Mouse (Mus musculus) ovary, adult 18-20 months (tissue): ENCODE data around the gene Rplp2.
A peak's percentile ranks its signal among the peaks of the same experiment; 100 is the strongest.
"Not testable (repeated sequence)": the region's sequence is repeated elsewhere in the genome, so short reads cannot be mapped to it uniquely, and the experiment has no call there.

Experiments
- DNase-seq: peaks from one replicate; pipeline ENCODE4 v3.0.0; 2022; ENCODE audit warnings: low spot score, mixed read lengths

Rplp2 gene

DNA sequence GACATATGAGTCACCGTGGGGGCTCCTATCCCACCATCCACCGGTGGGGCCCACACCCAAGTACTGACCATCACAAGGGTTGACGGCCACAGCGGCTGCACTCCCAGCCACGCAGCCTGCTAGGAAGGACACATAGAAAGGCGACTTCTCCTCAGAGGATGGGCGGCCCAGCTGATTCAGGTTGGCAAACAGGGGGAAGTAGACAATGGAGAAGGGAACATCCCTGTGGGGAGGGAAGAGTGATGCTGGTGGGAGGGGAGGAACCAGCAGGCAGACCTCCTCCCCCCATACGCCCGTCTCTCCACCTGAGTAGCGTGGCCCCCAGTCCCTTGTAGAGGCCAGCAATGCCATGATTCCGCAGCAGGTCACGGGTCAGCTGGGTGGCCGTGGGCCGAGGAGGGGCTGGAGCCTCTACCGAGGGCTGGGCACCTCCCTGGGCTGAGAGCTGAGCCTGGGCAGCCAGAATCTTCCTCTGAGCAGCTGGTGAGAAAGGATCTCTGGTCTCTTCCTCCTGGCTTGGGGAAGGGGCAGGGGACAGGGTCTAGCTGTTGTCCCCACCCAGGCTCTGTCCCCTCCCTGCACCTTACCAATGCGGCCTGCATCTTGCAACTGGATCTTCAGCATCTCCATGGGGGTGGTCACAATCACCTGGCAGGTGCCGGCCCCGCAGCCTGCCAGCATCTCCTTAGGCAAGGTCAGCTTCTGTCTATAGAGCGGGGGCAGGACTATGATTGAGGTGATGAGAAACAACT lies 15.6 kb upstream of the Rplp2 start:
- no peak for DNase-seq

DNA sequence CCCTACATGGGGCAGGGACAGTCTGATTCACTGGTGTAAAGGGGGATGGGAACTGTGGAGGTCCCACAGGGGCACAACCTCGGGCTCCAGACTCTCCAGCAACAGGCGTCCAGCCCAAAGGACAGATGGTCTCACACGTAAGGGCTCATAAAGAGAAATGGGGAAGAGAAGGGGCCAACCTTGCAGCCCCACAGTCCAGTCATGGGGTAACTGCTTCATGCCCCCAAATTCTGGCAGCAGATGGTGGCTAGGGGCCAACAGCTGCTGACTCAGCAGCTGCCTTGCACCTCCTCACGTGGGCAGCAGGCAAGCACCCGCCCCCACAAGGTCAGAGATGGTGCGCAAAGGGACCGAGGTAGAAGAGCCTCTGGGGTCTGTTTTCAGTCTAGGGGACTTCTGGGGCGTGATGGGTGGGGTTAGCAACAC lies 15.0 kb upstream of the Rplp2 start:
- DNase-seq = no peak

DNA sequence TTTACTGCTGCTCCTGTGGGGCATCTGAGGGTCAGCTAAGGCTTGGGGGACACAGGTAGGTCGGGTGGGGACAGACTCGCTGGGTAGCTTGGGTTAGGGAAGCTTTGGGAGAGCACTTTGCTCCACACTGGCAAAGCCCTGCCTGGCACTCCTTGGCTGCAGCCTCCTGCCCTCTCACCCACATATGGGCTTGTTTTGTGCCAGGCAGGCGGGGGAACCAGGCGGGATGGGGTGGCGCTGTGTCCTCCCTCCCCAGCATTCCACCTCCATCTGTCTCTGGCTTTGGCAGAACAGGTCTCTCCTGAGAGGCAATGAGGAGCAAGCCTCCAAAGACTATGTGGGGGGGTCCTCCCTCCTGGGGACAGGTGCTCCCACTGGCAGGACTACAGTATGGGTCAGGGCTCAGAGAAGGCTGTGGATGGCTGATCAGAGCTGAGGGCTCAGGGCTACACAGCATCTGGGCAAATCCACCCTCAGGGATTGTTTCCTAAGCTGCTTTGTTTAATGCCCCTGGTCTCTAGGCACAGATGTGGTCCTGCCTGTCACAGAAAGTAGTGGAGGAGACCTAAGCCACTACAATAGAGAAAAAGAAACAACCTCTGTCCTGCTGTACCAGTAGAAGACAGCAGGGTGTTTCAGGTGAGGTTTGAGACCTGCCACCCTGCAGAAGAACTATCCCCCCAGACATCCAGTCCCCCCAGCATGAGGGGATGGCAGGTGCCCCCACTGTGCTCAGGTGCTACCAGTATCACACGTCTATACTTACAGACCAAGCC lies 14.2 kb upstream of the Rplp2 start:
- DNase-seq = peak; percentile 77

DNA sequence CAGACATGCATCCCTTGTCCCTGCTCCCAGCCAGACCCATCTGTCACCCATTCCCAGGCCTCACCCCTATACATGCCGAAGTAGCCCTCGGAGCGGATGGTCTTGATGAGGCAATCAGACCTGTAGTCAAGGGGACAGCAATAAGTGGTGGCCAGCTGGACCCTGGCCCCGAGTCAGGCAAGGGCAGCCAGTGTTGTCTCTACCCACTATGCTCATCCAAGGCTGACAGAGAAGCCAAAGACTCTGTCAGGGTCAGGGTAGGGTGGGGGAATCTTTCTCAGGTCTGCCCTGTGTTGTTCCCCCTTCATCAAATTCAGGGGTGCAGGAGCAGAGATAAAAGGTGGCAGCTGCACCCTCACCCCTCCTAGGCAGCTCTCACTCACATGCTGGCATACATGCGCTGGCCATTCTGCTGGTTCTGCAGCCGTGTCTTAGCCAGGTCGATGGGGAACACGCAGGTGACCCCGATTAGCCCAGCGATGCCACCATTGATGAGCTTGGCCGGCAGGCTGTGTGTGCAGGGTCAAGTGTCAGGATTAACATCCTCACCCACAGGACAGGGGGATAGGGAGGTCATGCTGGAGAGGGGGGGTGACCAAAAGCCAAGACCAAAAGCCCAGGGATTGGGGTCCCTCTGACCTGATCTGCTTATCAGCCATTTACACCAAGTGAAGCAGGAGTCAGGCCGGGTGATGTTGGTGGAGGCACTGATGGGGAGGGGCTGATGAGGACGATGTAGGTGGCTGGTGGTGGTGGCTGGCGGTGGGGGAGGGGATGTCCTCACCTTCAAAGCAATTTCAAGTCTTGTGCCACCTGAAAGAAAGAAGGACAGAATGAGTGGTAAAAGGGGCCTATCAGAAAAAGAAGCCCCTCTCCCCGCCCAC lies 13.4 kb upstream of the Rplp2 start:
- no peak for DNase-seq

DNA sequence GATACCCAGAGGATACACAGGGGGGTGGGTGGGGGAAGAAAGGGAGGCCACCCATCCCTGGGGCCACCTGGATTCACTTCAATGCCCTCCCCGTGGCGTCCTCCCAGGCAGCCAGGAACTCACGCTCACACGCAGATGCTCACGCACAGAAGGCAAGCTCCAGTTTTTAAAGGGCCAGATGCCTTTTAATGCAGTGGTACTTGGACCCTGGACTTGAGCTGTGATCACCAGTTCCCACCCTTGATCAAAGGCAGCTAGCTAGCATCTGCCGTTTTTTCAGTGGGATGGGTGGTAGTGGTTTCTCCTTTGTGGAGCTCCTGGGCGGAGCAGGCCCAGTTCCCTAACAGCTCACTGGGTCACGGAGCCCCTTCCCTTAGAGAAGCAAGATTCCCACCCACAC lies 12.7 kb upstream of the Rplp2 start:
- DNase-seq = no peak

DNA sequence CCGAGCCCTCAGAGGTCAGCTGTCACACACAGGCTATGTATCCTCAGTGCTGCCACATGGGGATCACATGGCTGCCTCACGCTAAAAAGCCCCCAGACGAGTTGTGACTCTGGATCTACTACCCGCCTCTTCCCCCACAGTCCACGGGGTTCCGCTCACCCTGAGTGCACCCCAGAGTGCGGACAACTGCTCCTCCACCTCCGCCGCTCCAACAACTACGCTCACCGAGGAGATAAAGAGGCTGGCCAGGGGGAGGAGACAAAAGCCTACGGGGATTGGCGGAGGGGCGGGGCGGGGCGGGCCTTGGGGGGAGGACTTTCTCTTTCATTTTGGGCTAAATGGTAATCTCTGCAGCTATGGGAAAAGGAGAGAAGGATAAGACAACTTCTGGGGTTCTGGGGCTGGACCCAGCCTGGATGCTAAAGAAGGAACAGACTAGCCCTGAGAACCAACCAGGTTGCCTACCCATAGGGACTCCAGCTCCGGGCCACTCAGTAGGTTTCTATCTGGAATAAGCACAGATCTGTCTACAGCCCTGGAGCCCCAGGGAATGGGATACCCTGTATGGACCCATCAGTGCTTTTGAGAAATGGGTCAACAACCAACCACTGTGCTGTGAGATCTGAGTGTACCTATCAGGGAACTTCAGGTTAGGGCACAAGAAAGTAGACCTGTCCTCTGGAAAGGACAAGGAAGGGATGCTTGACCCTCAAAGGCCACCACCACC lies 11.9 kb upstream of the Rplp2 start:
- no peak for DNase-seq

DNA sequence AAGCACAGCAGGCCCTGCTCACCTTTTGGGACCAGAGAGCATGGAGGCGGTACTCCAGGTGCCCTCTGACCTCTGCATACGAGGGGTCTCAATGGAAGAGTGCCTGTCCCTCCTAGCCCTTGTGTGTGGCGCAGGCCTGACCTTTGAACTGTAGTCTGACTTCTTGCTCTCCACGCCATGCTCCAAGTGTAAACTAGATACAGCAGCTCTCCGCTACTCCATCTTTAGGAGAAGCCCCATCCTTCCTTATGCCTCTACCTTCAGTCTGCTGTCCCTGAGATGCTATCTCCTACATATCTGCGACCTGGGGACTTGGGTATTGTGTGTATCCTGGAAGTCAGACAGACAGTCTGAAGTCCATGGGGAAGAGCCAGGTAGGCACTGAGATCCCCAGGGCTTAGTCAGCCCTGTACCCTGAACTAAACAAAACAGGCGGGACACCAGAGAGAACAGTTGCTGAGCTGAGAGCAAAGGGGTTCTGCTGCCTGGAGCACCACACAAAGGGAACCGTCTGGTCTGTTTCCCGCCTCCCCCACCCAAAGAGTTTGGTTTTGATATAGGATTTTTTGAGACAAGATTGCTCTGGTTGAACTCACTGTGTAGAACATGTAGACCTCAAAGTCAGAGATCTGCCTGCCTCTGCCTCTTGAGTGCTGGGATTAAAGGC lies 11.2 kb upstream of the Rplp2 start:
- DNase-seq = no peak

DNA sequence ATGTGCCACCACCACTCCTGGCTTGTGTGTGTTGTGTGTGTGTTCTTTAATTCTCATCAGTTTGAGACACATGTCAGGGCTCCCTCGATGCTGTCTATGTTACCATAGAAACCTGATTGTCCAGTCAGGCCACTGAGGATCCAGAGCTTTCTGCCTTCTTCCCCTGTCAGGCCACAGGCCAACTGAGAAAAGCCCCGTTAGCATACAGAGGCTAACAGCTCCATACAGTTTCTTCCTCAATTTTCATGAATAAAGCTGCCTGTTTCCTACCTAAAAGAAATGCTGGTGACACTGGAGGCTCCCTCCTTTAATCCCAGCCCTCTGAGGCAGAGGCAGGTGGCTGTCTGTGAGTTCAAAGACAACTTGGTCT lies 10.7 kb upstream of the Rplp2 start:
- no peak for DNase-seq

DNA sequence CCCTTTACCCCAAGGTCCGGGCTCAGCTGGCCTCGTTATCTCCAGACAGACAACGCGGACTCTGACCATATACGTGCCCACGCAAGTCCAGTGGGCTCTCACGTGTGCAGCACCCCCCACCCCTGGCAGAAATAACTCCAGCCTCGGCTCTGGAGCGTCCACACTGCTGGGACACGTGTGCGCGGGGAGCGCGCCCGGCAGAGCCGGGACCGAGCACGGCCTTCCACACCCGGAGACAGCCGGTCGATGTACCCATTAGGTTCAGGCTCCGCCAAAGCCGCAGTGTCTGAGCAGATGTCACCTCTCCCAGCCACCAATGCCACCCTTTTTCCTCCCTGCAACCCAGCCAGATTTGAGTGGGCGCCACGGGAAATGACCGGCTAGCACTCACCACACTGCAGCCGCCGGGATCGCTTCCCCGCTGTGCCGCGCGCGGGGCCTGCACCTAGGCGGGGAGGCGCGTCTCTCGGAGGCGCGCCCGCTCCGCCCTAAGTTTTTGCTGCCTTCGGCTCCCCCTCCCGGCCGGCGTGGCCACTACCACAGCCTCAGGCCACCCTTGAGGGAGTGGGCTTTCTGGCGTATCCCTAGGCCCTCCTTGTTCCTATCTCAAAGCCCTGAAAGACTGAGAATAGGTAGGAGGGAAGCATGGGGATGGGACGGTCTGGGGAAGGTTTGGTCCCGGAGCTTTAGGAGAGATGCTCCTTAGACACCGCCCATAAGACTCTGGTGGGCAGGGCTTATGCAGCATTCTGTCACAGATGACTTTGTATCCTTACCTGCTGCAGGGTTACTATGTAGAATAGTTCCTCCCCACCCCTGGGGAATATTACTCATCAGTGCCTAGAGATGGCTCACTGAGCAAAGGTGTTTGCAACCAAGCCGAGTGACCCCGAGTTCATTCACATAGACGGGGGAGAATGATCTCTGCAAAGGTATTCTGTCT lies 9.7 kb upstream of the Rplp2 start, which contains the start of gene Slc25a22:
Gene Slc25a22 (minus strand): TSS at position 715 of the 943 bp plus-strand sequence.
- no peak for DNase-seq

DNA sequence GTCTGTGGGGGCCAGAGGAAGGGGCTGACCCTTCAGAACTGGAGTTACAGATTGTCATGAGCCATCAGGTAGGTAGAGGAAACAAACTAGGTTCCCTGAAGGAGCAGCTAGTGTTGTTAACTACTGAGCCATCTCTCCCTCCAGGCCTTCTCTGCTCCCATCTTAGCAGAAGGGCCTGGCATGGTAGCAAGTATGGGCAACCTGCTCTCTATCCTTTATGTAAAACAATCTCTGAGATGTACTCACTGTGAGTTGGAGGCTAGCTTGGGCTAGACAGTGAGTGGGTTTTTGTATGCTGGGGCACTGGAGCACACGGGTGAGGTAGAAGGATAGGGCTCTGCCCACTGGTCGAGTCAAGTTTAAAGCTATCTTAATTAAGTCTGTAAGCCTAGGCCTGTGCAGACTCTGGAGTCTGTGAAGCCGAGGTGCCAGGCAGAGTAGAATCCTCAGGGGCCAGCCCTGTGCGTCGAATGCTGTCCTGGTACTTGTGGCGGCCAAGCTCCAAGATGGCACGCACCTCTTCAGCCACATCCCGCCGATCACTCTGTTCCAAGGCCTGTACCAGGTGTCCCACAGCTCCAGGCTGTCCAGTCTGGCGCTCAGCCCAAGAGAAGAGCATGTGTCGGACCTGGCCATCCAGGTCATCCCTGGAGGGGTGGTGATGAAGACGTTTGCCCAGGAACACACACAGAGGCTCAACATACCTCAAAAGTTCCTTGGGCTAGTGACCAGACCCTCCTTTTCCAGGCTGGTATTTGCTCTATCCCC lies 8.8 kb upstream of the Rplp2 start:
- no peak for DNase-seq

DNA sequence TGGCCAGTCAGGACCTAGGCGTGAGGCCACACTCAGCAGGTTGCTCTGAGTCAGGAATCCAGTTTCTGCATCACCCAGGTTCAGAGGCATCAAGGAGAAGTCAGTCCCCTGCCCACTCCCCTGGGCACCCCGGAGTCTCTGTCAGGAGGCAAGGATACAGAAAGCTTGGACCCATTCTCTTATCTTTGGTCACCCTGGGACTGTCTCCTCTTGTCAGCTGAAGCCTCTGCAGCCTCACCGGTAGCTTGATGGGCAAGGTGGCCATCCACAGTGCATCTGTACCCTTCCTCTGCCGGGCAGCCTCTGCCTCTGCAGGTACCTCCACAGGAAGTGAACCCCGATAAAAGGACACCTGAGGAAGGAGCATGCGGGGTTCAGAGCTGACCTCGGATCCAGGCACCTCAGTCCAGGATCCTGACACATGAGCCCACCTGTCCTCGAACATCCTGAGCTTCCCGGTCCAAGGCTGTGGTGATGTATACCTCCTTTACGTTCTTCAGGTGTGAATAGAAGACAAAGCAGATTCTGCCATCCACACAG lies 8.0 kb upstream of the Rplp2 start:
- no peak for DNase-seq

DNA sequence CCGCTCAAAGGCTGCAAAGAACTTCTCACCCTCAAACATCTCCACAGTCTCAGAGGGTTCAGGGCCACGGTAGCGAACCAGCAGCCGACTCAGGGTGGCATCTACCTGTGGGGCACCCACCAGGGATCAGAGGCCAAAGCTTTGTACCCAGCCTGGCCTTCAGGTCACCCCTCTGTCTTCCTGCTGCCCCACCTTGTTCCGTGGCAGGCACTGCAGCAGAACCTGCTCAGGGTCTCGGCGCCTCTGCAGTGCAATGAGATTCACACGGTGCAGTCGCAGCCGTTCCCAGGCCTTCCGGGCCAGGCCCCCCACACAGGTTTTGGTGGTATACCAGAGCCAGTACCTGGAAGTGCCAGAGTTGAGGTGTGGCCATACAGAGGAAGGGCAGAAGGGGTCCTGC lies 7.4 kb upstream of the Rplp2 start:
- DNase-seq = no peak

DNA sequence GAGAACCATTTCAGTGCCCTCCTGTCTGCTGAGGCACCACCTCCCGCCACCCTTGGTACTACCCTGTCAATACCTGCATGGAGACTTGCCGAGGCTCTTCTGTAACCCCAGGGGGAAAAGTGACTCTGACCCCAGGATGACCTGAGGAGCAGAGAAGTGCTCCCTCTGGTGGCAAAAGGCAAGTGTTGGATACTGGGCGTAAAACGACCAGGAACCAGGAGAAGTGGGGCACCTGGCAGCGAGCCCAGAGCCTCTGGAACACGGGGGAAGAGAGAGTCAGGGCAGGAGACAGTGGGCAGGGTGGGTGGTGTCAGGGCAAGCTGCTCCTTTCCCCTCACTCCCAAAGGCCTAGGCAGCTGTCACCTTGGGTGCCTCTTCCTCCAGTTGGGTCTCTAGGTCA lies 6.6 kb upstream of the Rplp2 start:
- no peak for DNase-seq

DNA sequence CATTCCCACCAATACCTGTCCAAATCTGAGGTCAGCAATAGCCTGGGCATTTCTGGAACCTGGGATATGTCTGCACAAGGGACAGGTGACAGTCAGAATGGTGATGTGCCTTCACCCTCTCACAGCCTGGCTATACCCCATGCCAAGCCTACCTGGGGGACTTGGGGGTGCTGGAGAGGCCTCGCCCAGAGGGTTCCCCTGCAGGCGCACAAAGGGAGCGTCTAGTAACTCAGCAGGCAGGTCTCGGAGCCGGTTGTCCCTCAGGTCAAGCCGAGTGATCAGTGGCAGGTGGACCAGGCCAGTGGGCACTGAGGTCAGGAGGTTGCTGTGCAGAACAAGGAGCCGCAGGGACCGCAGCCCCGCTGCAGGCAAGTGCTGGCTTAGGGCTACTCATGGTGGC lies 5.7 kb upstream of the Rplp2 start:
- no peak for DNase-seq

DNA sequence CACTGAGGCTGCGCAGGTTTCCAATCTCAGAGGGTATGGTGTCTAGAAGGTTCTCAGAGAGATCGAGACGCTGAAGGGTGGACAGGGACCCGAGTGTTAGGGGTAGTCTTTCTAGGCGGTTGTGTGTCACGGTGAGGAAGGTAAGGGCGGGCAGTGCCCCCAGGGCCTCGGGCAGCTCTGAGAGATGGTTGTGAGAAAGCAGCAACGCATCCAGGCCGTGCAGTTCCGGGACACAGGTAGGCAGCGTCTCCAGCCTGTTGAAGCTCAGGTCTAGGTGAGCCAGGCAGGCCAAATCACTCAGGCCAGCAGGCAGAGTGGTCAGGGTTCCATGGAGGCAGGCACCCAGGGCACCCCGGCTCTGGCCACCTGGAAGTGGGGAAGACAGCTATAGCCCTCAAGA lies 5.0 kb upstream of the Rplp2 start:
- DNase-seq = no peak

DNA sequence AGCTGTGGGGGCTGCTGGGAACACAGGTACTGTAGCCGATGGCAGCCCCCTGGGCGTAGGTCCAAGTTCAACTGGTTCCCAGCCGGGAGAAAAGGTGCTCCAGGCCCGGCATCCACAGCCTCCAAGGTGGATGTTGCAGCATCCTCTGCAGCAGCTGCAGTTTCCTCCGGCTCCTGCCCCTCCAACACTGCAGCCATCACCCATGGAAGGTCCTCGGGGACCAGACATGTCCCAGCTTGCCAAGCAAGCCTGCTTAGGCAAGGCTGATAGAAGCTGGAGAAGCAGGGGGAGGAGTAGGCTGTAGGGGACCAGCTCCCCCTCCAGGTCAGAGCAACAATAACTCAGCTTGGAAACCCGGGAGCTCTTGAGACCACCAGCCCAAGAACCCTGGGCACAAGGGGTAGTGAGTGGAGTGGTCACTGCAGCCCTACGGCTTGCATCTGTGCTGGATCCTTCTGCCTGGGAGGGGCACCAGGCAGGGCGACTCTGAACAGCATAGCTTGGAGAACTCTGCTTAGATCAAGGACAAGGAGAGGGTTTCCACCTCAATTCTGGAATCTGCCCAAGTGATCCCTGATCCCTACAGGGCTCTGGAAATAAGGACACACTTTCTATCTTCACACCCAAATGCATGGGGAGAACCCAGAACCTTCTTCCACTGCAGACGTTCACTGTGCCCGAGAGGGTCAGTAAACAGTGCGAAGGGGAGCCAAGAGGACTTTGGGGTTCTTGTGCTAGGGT lies 3.9 kb upstream of the Rplp2 start:
- no peak for DNase-seq

DNA sequence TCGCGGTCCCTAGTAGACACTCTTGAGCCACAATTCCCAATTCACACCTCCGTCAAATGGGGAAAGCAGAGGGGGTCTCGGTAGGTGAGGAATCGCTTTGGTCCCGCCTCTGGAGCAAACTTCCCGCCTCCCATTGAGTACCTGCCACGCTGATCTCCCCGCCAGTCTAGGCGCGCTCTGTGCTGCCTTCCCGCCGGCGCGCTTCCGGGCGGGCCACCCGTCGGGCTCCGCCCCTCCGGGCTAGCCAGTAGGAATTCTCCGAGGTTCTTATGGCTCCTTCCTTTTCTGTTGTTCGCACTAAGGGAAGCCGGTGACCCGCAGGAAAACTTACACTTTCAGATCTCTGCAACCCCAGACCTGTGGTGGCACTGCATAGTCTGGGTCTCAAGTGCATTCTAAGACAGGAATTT lies 3.3 kb upstream of the Rplp2 start, which contains the start of gene Pidd1:
Gene Pidd1 (minus strand): TSS at position 198 of the 410 bp plus-strand sequence.
- no peak for DNase-seq

DNA sequence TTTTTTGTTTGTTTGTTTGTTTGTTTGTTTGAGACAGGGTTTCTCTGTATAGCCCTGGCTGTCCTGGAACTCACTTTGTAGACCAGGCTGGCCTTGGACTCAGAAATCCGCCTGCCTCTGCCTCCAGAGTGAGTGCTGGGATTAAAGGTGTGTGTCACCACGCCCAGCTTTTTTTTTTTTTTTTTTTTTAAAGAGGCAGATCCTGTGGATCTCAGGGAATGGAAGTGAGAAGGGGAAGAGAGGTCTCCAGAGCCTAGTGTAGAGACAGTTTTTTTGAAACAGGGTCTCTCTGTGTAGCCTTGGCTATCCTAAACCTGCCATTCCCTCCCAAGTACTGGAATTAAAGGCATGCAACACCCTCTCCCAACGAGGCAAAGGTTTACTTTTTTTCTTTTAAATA lies 796 bp upstream of the Rplp2 start:
- not testable (repeated sequence) for DNase-seq
